Mouse (Mus musculus) T-helper 17 cell (primary cell): ENCODE results near the gene Brd3.
"Not testable (repeated sequence)": the region's sequence is repeated elsewhere in the genome, so short reads cannot be mapped to it uniquely, and the experiment has no call there.

Experiments used
- in situ Hi-C, 2 experiments: fragments of 300-600 bp; cut with MboI, MseI; formaldehyde crosslinking; loops; 1 replicate in 1 of 2; 2 replicates in 1 of 2; pipeline ENCODE4 v1.15.1; 2025; ENCODE audit warnings: high pct_unique_total_duplicates in 2 of 2

The Brd3 gene

DNA sequence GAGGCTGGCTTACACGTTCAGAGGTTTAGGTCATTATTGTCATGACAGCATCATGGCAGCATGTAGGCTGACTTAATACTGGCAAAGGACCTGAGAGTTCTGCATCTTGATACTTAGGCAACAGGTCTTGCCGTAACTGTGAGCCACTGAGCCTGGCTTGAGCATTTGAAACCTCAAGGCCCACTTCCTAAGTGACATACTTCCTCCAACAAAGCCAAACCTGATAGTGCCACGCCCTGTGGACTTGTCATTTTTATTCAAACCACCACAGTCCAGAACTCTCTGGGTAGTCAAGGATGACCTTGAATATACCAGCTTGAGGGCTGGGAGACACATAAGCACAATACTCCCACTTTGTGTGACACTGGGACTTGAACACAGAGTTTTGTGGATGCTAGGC is 5.4 kb upstream of the Brd3 start:
- in situ Hi-C loops = no loop called here

DNA sequence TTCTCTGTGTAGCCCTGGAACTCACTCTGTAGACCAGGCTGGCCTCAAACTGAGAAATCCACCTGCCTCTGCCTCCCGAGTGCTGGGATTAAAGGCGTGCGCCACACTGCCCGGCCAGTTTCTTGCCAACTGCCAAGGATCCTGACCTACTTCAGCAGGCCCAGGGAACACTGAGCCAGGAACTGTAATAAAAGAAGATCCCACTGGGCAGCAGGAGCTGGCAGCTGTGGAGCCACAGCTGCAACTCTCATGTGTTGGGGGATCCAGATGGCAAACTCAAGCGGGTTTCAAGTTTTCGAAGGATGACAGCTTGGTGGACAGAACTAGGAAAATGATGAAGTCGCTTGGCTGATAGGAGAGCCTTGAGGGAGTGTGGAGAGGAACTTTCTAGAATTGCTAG is 3.2 kb upstream of the Brd3 start:
- in situ Hi-C loops = no loop called here

DNA sequence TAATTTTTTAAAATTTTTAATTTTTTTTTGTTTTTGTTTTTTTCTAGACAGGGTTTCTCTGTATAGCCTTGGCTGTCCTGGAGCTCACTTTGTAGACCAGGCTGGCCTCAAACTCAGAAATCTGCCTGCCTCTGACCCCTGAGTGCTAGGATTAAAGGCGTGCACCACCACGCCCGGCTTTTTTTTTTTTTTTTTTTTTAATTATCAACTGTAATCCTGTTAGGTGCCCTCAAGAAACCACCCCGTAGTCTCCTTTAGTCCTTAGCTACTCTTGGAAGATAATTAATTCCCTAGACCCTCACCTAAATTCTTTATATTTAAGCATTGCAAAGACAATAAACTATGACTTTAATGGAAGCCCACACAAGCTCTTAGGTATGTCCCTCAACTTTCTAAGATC is 804 bp downstream of the Brd3 start:
- in situ Hi-C loops = not testable (repeated sequence)

DNA sequence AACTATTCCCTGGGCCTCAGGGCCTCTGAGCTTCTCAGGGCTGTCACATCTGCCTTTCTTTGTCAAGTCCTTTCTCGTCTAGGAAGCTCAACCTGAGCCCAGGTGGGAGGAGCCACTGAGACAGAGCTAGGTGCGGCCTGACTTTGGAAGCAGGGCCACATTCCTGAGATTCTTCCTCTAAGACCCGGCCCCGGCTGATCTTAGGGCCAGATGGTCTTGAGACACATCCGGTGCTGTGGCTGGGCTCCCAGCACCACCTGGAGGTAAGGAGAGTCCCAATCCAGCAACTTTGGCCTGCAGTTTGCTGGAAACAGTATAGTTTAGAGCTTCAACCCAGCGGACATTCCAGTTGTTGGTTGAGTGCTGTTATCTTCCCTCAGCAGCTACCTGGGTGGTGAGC is 1.9 kb downstream of the Brd3 start:
- in situ Hi-C loops = no loop called here

DNA sequence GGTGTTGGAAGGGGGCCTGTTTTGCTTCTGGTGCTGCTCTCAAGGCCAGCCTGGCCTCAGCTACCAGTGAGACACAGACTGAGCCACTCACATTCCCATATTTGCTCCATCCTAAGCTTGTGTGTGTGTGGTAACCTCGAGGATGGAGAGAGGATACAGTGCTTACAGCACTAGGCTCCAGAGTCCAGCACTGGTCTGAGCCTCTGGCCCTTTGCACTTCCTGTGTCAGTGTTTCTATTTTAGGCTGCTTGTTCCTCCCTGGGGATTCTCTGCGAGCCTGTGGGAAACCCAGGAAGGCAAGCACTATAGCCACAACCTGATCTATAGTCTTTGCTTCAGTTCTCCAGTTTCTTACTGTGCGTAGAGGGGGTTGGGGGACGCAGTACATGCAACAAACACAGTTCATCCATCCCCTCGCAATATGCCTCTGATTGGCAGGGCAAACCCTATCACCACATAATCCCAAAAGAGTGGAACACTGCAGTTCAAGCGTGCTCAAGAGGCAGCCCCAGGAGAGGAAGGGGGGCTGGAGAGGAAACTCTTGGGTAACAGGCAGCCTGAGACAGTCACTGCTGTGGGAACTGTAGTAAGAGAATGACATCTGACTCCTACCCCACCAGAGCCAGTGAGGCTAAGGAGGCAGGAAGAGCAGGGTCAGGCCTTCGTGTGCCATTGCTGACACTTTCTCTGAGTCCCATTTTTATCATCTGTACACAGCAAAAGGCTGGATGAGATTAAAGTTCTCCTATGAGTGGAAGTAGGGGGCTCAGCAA is 3.2 kb downstream of the Brd3 start:
- in situ Hi-C loops = no loop called here

DNA sequence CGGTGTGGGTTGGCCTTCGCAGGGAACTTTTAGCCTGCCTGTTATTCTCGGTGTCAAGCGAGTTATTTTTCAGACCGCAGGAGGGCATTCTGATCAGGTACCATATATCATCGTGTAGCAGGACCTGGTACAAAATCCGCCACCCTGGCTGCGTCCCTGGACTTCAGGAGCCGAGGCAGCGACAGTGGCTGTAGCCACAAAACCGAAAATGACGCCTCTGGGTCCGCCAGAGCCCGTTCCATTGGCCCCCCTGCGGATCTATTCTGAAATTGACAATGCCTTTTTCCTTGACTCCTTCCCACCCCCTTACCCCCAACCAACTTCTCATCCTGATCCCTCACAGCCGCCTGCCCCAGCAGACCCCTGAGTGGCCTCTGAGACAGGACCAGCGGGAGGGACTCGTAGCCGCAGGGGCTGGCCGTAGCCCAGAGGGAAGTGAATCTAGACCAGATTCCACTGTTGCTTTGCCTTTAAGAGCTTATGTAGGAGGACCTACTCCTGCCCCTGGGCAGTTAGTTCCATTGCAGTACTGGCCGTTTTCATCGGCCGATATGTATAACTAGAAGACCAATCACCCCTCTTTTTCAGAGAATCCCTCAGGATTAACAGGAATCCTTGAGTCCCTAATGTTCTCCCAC is 11.0 kb downstream of the Brd3 start:
- in situ Hi-C loops = no loop called here

DNA sequence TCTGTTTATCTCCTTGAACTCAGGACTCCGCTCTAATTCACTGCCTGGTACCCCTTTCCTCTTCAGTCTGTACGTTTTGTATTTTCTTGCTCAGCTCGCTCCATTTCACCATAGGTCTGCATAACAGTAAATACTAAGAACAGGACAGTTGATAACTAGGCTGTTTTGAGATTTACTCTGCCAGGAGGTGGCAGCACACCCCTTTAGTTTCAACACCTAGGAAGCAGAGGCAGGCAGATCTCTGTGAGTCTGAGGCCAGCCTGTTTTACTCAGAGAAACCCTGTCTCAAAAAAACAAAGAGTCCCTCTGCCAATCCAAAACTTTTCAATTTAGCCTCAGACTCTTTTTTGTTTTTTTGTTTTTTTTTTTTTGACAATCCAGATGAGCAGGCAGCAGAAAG is 13.5 kb downstream of the Brd3 start:
- in situ Hi-C loops = no loop called here

DNA sequence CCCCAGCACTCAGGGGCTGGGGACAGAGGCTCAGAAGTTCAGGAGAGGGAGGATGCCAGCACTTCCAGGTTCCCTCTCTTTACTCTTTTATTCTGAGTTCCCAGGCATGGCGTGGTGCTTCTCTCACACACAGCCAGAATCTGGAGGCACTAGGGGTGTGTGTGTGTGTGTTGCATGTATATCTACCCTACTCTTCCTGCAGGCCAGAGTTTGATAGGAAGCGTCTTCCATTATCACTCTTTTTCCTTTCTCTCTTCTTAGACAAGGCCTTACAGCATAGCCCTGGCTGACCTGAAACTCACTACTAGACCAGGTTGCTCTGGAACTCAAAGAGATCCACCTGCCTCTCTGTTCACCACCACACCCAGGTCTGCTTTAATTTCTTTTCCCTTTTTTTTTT is 16.5 kb downstream of the Brd3 start:
- in situ Hi-C loops = no loop called here

DNA sequence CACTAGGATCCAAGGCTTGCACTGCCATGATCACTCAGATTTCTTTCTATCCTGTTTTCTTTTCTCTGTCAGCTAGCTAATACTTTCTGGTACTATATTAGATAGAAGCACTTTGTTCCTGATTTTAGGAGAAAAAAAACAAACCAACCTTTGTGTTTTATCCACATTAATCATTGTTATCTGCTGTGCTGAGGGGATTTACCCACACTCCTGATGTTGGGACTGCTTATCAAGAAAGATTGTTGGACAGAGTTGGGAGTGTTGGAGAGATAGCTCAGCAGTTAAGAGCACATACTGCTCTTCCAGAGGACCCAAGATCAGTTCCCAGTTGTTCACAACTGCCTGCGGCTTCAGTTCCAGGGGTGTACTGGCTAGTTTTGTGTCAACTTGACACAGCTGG is 19.1 kb downstream of the Brd3 start:
- in situ Hi-C loops = no loop called here

DNA sequence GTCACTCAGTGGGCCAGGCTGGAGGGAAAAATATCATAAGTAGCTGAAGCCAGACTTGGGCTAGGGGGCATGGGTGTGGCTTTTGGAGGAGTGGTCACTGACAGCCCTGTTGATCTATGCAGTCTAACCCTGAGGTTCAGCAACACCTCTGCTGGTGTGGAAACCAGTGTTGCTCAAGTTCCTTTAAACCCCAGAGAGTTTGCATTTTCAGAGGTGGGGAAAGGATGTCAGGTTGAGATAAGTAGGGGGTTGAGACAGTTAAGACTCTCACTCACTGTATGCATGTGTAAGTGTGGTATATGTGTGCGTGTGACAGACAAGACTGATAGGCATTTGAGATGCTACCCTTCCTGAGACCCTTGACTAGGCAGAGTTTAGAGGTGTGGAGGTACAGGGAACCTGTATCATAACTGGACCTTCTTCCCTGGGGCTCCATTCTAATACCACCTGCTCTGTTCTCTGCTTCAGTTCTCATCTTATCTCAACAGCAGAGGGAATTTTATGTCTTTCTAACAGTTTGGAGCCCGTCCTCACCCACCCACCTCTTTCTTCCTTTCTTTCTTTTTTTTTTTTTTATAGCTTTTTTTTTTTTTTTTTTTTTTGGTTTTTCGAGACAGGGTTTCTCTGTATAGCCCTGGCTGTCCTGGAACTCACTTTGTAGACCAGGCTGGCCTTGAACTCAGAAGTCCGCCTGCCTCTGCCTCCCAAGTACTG is 20.0 kb downstream of the Brd3 start:
- in situ Hi-C loops = no loop called here

DNA sequence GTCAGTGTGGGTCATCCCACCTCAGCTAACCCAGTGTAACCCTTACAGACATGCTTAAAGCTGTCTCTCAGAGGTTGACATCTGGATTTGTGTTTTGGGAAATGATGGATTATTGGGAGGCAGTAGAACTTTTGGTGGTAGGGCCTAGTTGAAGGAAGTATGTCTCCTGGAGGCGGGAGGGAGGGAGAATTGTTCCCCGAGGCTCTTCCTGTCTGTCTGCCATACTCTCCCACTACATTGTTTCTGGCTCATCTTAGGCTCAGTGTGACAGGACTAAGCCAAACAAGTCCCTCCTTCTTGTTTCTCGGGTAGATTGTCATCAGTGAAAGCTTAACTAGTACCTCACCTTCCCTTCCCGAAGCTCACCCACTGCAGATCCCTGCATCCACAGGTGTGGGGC is 20.7 kb downstream of the Brd3 start:
- in situ Hi-C loops = no loop called here

DNA sequence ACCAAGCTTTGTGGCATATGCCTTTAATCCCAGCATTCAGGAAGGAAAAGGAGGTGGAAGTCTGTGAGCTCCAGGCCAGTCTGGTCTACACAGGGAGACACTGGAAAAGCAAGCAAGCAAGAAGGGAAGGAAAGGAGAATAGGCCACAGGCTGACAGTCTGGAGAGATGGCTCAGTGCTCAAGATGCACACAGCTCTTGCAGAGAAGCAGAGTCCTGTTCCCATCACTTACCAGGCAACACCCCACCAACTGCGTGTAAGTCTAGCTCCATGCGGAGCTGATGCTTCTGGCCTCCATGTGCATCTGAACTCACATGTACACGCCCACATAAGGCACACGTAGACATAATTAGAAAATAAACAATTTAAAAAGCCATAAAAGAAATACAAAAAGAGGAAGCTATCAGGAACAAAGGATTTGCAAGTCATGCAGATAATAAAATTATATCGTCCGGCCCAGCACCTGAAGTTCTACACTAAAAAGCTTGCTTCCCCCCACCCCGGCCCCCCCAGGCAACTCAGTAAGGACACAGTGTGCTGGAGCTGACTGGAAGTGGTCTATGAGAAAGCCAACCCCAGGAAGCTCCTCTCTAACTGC is 25.1 kb downstream of the Brd3 start:
- in situ Hi-C loops = no loop called here

DNA sequence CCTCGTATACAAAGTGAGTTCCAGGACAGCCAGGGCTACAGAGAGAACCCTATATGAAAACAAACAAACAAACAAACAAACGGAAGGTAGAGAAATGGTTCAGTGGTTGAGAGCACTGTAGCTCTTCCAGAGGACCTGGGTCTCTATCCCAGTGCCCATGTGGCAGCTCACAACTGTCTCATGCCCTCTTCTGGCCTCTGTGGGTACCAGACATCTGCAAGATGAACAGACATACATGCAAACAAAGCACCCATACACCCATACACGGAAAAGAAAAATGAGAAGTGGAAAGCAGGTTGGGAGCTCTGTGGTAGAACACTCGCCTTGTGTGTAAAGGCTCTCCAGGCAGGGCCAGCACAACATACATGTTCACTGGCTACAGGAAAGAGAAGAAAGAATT is 27.1 kb downstream of the Brd3 start:
- in situ Hi-C loops = no loop called here

DNA sequence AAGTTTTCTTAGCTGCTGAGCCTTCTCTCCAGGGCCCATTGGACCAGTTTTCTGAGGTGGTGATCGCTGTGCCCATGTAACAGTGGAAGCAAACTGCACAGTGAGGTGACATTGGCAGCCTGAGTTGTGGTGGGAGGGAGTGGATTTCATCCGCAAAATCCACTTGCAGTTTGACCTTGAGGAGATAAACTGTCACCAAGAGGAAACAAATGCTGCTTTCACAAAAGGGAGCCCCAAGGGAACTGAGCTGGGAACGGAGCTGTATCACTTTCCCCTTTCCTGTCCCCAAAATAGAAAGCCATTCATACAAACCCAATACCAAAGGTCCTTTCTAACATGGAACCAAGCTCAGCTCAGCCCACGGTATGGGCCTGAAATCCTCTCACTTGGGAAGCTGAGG is 27.6 kb downstream of the Brd3 start:
- in situ Hi-C loops = no loop called here

DNA sequence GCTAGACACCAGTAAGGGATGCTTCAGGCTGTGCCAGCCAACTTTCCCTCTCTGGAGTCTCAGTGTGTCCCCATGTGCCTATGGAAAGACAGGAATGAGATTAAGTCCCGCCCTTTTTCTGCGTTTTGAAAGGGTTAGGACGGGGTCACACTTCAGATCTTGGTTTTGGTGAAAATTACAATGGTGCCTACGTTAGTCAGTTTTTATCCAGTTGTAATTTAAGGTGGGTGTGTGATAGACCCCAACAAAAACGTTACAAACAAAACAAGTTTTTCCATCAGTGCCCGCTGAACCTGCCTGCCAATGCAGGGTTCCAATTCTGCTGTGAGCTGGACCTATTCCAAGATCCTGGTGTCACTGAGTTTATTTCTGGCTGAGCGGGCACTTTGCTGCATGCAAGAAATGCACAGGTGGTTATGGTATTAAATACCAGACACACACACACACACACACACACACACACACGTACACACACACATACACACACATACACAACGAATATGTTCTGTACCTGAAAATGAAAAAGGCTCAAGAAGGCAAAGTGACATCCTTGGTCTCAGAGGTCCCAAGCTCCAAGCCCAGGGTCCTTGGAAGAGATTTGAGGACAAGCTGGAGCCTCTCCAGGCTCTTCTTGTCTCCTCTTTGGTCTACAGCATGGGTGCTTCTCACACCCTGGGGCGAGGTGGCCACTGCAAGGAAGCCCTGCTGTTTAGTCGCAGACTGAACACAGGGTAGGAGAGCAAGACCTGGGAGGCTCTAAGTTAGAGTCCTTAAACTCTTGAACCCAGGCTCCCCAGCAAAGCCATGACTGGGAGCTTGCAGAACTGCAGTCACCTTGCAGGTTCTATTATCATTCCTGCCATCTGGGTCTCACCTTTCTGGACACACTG is 30.9 kb downstream of the Brd3 start:
- in situ Hi-C loops = no loop called here

DNA sequence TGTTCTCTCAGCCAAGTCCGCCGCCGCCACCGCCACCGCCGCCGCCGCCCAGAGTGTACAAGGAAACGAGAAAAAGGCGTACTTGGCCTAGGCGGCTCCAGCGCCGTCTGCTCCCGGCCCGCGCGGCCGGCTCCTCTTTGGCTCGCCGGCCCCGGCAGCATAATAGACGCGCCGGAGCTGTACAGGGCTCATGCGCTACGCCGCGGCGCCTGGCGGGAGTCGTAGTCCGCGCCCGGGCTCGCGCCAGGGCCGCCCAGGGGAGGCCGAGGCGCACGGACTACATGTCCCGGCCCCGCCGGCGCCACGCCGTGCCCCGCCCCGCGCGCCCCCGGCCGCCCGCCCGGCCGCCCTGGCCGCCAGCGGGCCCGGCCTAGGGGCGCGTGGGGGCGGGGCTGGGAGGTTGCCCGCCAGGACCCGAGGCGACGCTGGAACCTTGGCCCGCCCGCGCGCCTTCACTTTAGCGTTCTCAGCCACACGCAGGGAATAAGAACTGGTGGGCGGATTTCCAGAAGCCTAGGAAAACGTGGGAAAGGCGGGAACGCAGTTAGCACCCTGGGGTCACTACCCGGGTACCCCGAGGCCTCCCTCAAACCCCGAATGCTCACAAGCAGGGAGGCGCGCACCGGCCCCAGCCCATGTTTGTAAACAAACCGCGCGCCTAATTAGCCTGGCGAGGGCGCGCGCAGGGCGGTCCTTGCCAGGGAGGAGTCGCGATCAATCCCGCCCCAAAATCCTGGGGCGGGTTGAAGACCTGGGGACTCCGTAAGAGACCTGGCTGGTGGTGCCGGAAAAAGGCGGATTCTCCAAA is 31.8 kb downstream of the Brd3 start:
- in situ Hi-C loops = no loop called here

DNA sequence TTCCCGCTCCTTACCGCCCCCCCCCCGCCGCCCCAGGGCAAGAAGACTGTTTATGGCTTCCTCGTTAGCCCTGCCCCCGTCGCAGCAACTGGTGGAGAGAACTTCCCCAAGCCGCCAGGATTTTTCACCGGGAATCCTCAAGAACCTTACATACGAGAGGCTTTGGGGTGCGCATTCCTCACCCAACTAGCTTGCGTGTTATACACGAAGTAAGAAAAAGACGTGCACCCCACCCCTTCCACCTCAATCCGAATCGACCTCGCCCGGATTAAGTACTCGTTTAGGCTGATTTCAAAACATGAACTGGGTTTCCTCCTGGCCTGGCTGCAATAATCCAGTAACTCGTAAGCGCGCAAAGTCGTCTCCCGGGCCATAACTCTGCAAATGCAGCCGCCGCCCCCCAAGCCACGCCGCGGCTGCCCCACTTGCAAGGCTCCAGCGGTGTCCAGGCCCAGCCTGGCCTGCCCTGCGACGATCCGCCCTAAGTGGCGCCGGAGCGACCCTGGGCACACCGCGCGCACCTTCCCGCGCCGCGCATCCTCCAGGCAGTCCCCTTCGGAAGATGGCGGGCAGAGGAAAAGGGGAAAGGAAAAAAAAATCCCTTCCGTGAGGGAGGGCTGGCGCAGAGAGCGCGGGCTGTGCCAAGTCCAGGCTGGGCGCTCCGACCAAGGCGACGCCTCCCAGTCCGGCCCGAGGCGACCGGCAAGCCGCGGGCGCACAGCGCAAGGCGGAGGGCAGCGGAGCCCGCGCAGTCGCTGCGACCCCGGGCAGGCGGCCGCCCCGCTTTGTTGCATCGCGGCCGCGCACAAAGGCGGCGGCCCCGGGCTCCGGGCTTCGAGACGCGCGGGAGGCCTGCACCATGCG is 32.6 kb downstream of the Brd3 start:
- in situ Hi-C loops = no loop called here

DNA sequence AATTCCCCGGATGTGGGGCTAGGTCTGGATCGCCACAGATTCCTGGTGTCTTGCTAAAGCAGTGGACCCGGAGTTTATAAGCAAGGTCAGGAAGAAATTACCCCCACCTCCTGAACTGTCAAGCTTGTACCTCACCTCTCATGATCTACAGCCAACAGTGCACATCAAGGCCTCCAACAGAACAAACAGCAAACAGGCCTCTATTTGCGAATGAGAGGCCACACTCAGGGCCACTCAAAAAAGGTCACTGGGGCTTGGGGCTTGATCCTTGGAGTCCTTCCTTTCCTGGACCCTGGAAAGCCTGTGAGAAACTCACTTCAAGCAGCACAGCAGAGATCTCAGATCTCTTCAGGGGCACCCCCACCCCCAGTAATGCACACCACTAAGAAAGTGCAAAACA is 33.6 kb downstream of the Brd3 start:
- in situ Hi-C loops = no loop called here

DNA sequence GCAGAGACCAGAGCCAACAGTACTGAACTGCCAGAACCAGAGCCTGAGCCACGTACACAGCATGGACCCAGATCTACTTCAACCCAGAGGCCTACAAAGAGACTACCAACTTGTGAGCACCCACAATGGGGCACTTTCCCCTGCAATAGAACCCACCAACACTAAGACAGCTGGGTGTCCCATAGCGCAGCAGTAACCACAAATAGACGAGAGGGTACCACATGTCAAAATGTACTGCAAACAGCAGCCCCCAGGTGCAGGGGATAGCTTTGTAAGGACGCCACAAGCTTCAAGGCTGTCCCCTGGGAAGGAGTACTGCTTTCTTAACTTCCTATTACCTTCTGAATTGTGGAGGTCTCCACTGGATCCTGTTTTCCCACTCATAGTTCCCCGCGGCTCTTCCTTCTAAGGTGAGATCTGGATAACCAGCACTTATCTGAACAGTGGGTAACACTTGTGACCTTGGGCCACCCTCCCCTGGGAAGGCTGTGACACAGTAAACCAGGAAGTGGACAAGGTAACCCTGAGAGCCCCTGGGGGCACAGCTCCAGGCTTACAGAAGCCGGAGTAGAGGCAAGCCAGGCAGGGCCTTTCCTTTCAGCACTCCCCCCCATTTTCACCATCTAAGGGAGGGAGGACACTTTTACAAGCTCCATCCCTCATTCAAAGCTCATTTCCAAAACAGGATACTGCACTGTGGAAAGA is 34.2 kb downstream of the Brd3 start:
- in situ Hi-C loops = no loop called here
